Mouse (Mus musculus) heart, postnatal 4 days (tissue): ENCODE results near the gene Pif1. TPM values are rescaled to one million over a fixed set of nuclear protein-coding genes. Genes with fewer than 3 reads are reported as not detected.

Source experiments
- DNase-seq: peaks from one replicate; pipeline ENCODE4 v3.0.0; 2021
- total RNA-seq, 2 experiments: library from RNA; stranded (reverse); gene quantifications; 2 replicates each; pipeline ENCODE4 v1.2.3; 2021

The Pif1 gene
- total RNA-seq, 2 experiments from 2014 or later = 6.2 to 7.6 TPM

DNA sequence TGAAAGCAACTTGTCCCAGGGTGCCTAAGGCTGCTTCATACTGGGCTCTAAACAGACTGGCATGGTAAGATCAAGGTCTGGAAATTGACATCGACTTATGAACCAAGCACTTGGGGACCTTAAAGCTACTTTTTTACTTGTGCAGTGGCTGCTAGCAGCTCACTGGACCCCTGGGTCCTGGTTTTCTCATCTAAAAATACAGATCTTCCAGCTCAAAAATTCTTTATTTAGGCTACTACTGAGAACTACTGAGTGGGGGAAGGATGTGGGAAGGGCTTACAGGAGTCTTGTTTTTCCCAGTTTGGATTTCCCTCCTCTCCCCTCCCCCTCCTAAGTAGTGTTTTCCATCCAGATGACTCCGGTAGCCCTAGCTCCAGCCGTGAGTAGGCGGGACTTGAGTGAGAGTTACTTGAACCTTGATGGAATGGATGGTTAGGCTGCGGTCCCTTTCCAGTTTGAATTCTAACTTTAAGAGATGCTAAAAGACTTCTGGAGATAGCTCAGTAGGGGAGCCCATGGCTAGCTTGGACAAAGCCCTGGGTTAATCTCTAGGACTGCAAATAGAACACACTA, 54.0 kb downstream of the Pif1 start:
- peak; percentile 38 for DNase-seq

DNA sequence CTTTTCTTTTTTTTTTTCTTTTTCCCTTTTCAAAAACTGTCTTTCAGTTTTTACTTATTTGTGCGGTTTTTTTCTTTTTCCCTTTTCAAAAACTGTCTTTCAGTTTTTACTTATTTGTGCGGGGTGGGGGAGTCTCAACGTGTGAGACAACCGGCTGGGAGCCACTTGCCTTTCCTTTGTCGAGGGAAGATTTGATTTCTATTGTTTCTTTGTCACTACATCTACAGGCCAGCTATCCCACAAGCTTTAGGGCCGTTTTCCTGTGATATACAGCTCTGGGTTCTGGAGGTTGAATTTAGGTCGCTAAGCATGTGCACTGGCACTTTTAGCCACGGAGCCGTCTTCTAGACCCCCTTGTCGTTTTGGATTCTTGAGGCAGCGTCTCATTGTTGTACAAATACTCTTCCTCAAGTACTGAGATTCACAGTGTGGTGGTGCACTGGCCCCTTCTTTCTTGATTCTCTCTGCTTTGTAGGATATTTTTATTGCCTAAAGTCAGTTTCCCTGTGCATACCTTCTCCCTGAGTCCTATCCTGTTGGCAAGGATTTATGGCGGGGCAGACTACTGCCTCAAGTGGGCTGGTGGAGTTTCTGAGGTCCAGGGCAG, 54.6 kb downstream of the Pif1 start:
- no peak for DNase-seq

- no peak for DNase-seq
Measured at GRCm38 (mm10) chr9:65642546-65642945, 55.6 kb downstream of the Pif1 start.

DNA sequence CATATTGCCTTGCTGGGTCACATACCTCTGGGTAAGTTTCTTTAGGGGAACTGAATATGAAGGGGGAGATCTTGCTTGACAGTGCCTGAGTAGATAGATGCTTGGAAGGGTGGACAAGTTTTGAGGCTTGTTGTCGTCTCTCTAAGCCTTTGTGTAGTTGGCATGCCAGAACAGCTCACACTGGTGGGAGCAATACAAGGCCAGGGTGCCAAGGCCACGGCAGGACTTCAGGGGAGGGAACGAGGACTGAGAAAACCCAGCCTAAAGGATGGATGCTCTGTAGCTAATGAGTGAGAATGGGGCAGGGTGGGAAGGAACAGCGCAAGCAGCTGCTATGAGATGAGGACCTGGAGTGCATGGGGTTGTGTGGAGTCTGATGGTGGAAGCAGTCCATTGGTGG, 58.0 kb downstream of the Pif1 start:
- no peak for DNase-seq

Other genes starting within 250 kb of the Pif1 start
- gene Pdcd7, start 241.1 kb upstream of the Pif1 start, total RNA-seq = 10 to 100 TPM; 12.1 to 13.2 TPM
- gene Ubap1l, start 226.1 kb upstream of the Pif1 start, total RNA-seq = under 1 TPM in 1 of 2 experiments, not detected in 1; 0.36 TPM
- gene Kbtbd13, start 195.5 kb upstream of the Pif1 start, total RNA-seq = 1 to 10 TPM; 1.1 to 1.2 TPM
- gene Rasl12, start 188.7 kb upstream of the Pif1 start, total RNA-seq = 10 to 100 TPM in 1 of 2 experiments, 1 to 10 TPM in 1; 10.0 to 10.7 TPM
- gene Slc51b, start 164.2 kb upstream of the Pif1 start, total RNA-seq = not detected
- gene Mtfmt, start 151.4 kb upstream of the Pif1 start, total RNA-seq = 1 to 10 TPM; 7.6 to 8.8 TPM
- gene Spg21, start 126.2 kb upstream of the Pif1 start, total RNA-seq = 10 to 100 TPM; 24.6 to 27.8 TPM
- not detected for gene Ankdd1a, start 67.0 kb upstream of the Pif1 start, total RNA-seq
- 10 to 100 TPM; 17.9 to 19.4 TPM for gene Plekho2, start 7.1 kb upstream of the Pif1 start, total RNA-seq
- gene Rbpms2, start 42.5 kb downstream of the Pif1 start, total RNA-seq = 10 to 100 TPM; 89.4 to 97.0 TPM
- gene Oaz2, start 80.8 kb downstream of the Pif1 start, total RNA-seq = 100 to 1,000 TPM; 213 to 221 TPM
- gene Zfp609, start 240.4 kb downstream of the Pif1 start, total RNA-seq = 10 to 100 TPM; 45.1 to 46.2 TPM